Mouse (Mus musculus) brain, embryonic 14.5 days (tissue): Measurements from ENCODE around the gene Cdh16.

Experiments
- CTCF ChIP-seq: fragments of 200-500 bp; IDR thresholded peaks from 2 replicates; pipeline ENCODE4 v1.5.1; 2012; ENCODE audit warnings: inconsistent platforms, mild to moderate bottlenecking, moderate library complexity, borderline replicate concordance; ENCODE audit not compliant: insufficient read depth, insufficient read length; ENCODE audit errors: extremely low read depth
- POLR2A ChIP-seq: fragments of 200-500 bp; IDR thresholded peaks from 2 replicates; pipeline ENCODE4 v1.6.1; 2012; ENCODE audit warnings: mild to moderate bottlenecking, inconsistent platforms, borderline replicate concordance; ENCODE audit not compliant: poor library complexity, insufficient read depth, insufficient read length, severe bottlenecking; ENCODE audit errors: extremely low read depth

DNA sequence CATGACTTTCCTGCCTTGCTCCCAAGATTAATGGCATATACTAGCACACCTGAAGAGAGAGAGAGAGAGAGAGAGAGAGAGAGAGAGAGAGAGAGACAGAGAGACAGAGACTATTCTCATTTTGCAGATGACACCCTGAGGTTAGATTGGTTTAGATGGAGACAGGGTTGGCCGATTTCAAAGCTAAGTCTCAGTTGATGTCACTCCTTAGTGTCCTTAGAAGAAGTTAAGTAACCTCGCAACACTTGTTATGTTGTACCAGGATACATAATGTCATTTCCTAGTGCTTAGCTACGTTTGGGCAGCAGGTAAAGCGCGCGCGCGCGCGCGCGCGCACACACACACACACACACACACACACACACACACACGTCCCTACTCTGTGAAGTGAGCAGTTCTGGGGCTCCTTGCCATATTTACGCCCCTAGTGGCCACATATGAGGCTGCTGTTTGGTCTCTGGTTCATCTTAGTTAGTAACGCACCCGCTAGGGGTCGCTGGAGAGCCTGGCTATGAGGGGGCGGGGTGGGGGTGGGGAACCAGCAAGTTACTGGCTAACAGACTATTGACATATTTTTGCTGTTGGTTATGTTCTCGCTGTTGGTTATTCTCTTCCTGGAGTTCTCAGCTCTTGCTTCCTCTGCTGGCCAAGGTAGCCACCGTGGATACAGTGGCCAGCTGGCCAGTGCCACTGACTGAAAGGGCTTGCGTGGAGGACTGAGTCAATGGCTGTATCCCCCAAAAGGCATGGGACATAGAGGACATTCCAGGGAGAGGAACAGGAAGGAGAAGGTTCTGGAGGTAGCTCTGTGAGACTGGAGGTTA lies 59.4 kb downstream of the Cdh16 start:
- TF ChIP-seq CTCF (peak; percentile 85), POLR2A (no peak)
